Mouse (Mus musculus) intestine, embryonic 14.5 days (tissue): ENCODE measurements at regions not wholly inside any gene's neighbourhood (a gene's known extent, or its start where the extent isn't known, plus 50 kb on each side); places are given as distances from the start of the nearest gene placed in this dataset.

Source experiments
- ATAC-seq: fragments of 200-750 bp; cut with Nextera tagmentation; replicated peaks from 2 replicates; pipeline ENCODE4 v1.8.0; 2017; ENCODE audit warnings: low read depth, moderate number of reproducible peaks, moderate TSS enrichment, moderate library complexity; ENCODE audit not compliant: low FRiP score, low TSS enrichment
- DNase-seq: peaks from one replicate; pipeline ENCODE4 v3.0.0-alpha.2; 2018; ENCODE audit warnings: low spot score
- H3K27ac ChIP-seq: fragments of 300-500 bp; sonication (generic); 2 replicates; pipeline ENCODE4 v1.5.1; 2014; ENCODE audit warnings: low read depth, mild to moderate bottlenecking, control low read depth
- H3K27me3 ChIP-seq: fragments of 300-500 bp; sonication (generic); replicated peaks from 2 replicates; pipeline ENCODE4 v1.6.1; 2014; ENCODE audit warnings: low read length, control low read depth; ENCODE audit not compliant: control insufficient read depth, insufficient read depth
- H3K36me3 ChIP-seq: fragments of 300-500 bp; sonication (generic); 2 replicates; pipeline ENCODE4 v1.6.1; 2014; ENCODE audit warnings: low read length, control low read depth; ENCODE audit not compliant: control insufficient read depth, insufficient read depth
- H3K4me1 ChIP-seq: fragments of 300-500 bp; sonication (generic); replicated peaks from 2 replicates; pipeline ENCODE4 v1.6.1; 2014; ENCODE audit warnings: low read length, control low read depth, mixed read lengths; ENCODE audit not compliant: control insufficient read depth, insufficient read depth
- H3K4me2 ChIP-seq: fragments of 300-500 bp; sonication (generic); 2 replicates; pipeline ENCODE4 v1.6.1; 2014; ENCODE audit warnings: low read length
- H3K4me3 ChIP-seq: fragments of 300-500 bp; sonication (generic); 2 replicates; pipeline ENCODE4 v1.5.1; 2014; ENCODE audit warnings: low read depth, low read length, control low read depth, mixed read lengths
- H3K9ac ChIP-seq: fragments of 300-500 bp; sonication (generic); 2 replicates; pipeline ENCODE4 v1.6.1; 2014; ENCODE audit warnings: mild to moderate bottlenecking, low read length
- H3K9me3 ChIP-seq: fragments of 300-500 bp; sonication (generic); 2 replicates; pipeline ENCODE4 v1.6.1; 2016; ENCODE audit warnings: low read length, control low read depth; ENCODE audit not compliant: control insufficient read depth
- WGBS: fragments of 180-500 bp; shearing (Covaris S2); extraction: QIAGEN DNeasy Blood & Tissue Kit; methylation state at CpG from one replicate; pipeline ENCODE4 v1.1.7; 2014; 5-methylcytosine and 5-hydroxymethylcytosine counted together

- ATAC-seq, result no peak
- Histone ChIP-seq H3K4me2 (no peak overlapping the region), H3K4me1 (no peaks in the 10 kb centered on the region), H3K36me3 (no peaks in the 10 kb centered on the region), H3K27me3 (no peaks in the 10 kb centered on the region), H3K9ac (no peak overlapping the region), H3K27ac (no peak overlapping the region), H3K9me3 (no peaks in the 10 kb centered on the region), H3K4me3 (no peak overlapping the region)
- DNase-seq, result no peak
Observed at GRCm38 (mm10) chr15:67888548-67888947, 1387.8 kb upstream of the Lrrc6 start.

GRCm38 (mm10) chr15:67855291-67855690 is 1354.6 kb upstream of the Lrrc6 start:
- Histone ChIP-seq H3K4me3 (no peak overlapping the region), H3K9ac (no peak overlapping the region), H3K4me1 (no peaks in the 10 kb centered on the region), H3K9me3 (no peaks in the 10 kb centered on the region), H3K27ac (no peak overlapping the region), H3K36me3 (no peaks in the 10 kb centered on the region), H3K27me3 (no peaks in the 10 kb centered on the region), H3K4me2 (no peak overlapping the region)
- WGBS, result 29% methylated on average over 1 of the region's 1 CpGs
- no peak for ATAC-seq
- no peak for DNase-seq

GRCm38 (mm10) chr15:67850118-67850517 is 1349.4 kb upstream of the Lrrc6 start:
- Histone ChIP-seq H3K9me3 (no peaks in the 10 kb centered on the region), H3K9ac (no peak overlapping the region), H3K4me3 (no peak overlapping the region), H3K27ac (no peak overlapping the region), H3K4me2 (no peak overlapping the region), H3K36me3 (no peaks in the 10 kb centered on the region), H3K4me1 (no peaks in the 10 kb centered on the region), H3K27me3 (no peaks in the 10 kb centered on the region)
- ATAC-seq (no peak), DNase-seq (no peak)
- WGBS, result 59% methylated on average over 3 of the region's 3 CpGs

GRCm38 (mm10) chr15:67845707-67846106 is 1345.0 kb upstream of the Lrrc6 start:
- H3K27ac ChIP-seq, result no peak overlapping the region
- DNase-seq (no peak), ATAC-seq (no peak)
- H3K4me1 ChIP-seq, result no peaks in the 10 kb centered on the region
- no peaks in the 10 kb centered on the region for H3K9me3 ChIP-seq
- no peaks in the 10 kb centered on the region for H3K27me3 ChIP-seq
- WGBS, result 77% methylated on average over 2 of the region's 2 CpGs
- H3K9ac ChIP-seq, result no peak overlapping the region
- H3K4me3 ChIP-seq, result no peak overlapping the region
- no peak overlapping the region for H3K4me2 ChIP-seq
- no peaks in the 10 kb centered on the region for H3K36me3 ChIP-seq

- Histone ChIP-seq H3K4me1 (no peaks in the 10 kb centered on the region), H3K27ac (no peak overlapping the region), H3K4me3 (no peak overlapping the region), H3K27me3 (no peaks in the 10 kb centered on the region), H3K4me2 (no peak overlapping the region), H3K9me3 (no peaks in the 10 kb centered on the region), H3K9ac (no peak overlapping the region), H3K36me3 (no peaks in the 10 kb centered on the region)
- no peak for ATAC-seq
- DNase-seq, result no peak
- WGBS, result 72% methylated on average over 3 of the region's 3 CpGs
Observed at GRCm38 (mm10) chr15:67840671-67841070, 1340.0 kb upstream of the Lrrc6 start.

- no peaks in the 10 kb centered on the region for H3K36me3 ChIP-seq
- H3K9ac ChIP-seq, result no peak overlapping the region
- no peaks in the 10 kb centered on the region for H3K9me3 ChIP-seq
- no peak overlapping the region for H3K27ac ChIP-seq
- H3K4me2 ChIP-seq, result no peak overlapping the region
- WGBS, result 73% methylated on average over 4 of the region's 4 CpGs
- H3K4me1 ChIP-seq, result no peaks in the 10 kb centered on the region
- no peak for DNase-seq
- no peaks in the 10 kb centered on the region for H3K27me3 ChIP-seq
- no peak overlapping the region for H3K4me3 ChIP-seq
- ATAC-seq, result no peak
Observed at GRCm38 (mm10) chr15:67825796-67826484, 1325.2 kb upstream of the Lrrc6 start.

- Histone ChIP-seq H3K4me3 (no peak overlapping the region), H3K9ac (no peak overlapping the region), H3K4me2 (no peak overlapping the region), H3K4me1 (no peaks in the 10 kb centered on the region), H3K27ac (no peak overlapping the region), H3K36me3 (no peaks in the 10 kb centered on the region), H3K9me3 (no peaks in the 10 kb centered on the region), H3K27me3 (no peaks in the 10 kb centered on the region)
- WGBS, result 85% methylated on average over 3 of the region's 3 CpGs
- no peak for DNase-seq
- ATAC-seq, result no peak
Observed at GRCm38 (mm10) chr15:67823226-67823625, 1322.5 kb upstream of the Lrrc6 start.

- Histone ChIP-seq H3K36me3 (no peaks in the 10 kb centered on the region), H3K27me3 (no peaks in the 10 kb centered on the region), H3K4me3 (no peak overlapping the region), H3K4me1 (no peaks in the 10 kb centered on the region), H3K4me2 (no peak overlapping the region), H3K9ac (no peak overlapping the region), H3K27ac (no peak overlapping the region), H3K9me3 (no peaks in the 10 kb centered on the region)
- WGBS, result 76% methylated on average over 1 of the region's 1 CpGs
- DNase-seq, result no peak
- no peak for ATAC-seq
Observed at GRCm38 (mm10) chr15:67799871-67800270, 1299.2 kb upstream of the Lrrc6 start.

- no peak overlapping the region for H3K4me2 ChIP-seq
- DNase-seq (no peak), ATAC-seq (no peak)
- H3K4me1 ChIP-seq, result no peaks in the 10 kb centered on the region
- no peaks in the 10 kb centered on the region for H3K9me3 ChIP-seq
- 71% methylated on average over 2 of the region's 2 CpGs for WGBS
- H3K9ac ChIP-seq, result no peak overlapping the region
- no peak overlapping the region for H3K4me3 ChIP-seq
- no peaks in the 10 kb centered on the region for H3K36me3 ChIP-seq
- no peaks in the 10 kb centered on the region for H3K27me3 ChIP-seq
- no peak overlapping the region for H3K27ac ChIP-seq
Observed at GRCm38 (mm10) chr15:67795578-67795977, 1294.9 kb upstream of the Lrrc6 start.
